ENCODE assay signal across 20 mouse cellular contexts in genomic region chr4:35690521-35690920, GRCm38 (mm10).
"Had no signal": no experiment of that assay in that cellular context is flagged by ENCODE, and none has a peak within 500 bp of the region (broad histone marks: within the 10 kb centered on the region; RNA-seq: fewer than 3 reads in every experiment).

No protein-coding gene starts in this region.

- H3K27me3 ChIP-seq: limb, embryonic 12.5 days; limb, embryonic 15.5 days; lung, embryonic 15.5 days; megakaryocyte, embryonic 14.5 days had no signal

- H3K9ac ChIP-seq: limb, embryonic 12.5 days; limb, embryonic 15.5 days; liver, embryonic 14.5 days; liver, postnatal 0 days; lung, embryonic 15.5 days had no signal

- H3K36me3 ChIP-seq: limb, embryonic 12.5 days; limb, embryonic 15.5 days; lung, embryonic 15.5 days; midbrain, embryonic 10.5 days had no signal

- H3K4me1 ChIP-seq: limb, embryonic 12.5 days; limb, embryonic 15.5 days; lung, embryonic 15.5 days; megakaryocyte, embryonic 14.5 days; midbrain, embryonic 10.5 days had no signal

- H3K27ac ChIP-seq: limb, embryonic 12.5 days; limb, embryonic 15.5 days; liver, embryonic 14.5 days; lung, embryonic 15.5 days; midbrain, embryonic 10.5 days had no signal

- H3K4me3 ChIP-seq: limb, embryonic 12.5 days; limb, embryonic 15.5 days; lung, embryonic 15.5 days; megakaryocyte, embryonic 14.5 days; midbrain, embryonic 10.5 days had no signal

- H3K4me2 ChIP-seq: limb, embryonic 12.5 days; limb, embryonic 15.5 days; liver, embryonic 11.5 days; lung, embryonic 15.5 days had no signal

- DNase-seq: kidney, adult 11 months; kidney, adult 8-10 months; kidney, postnatal 14 days; kidney, postnatal 4 days; left cerebral cortex, postnatal 4 days; liver, postnatal 0 days; lung, postnatal 36 days; midbrain, embryonic 14.5 days; right cerebral cortex, postnatal 25 days; spleen, adult 18-20 months; thymus, adult 18-20 months; thymus, postnatal 14 days; thymus, postnatal 4 days had no signal

- ATAC-seq: liver, postnatal 0 days had no signal

- H3K9me3 ChIP-seq: limb, embryonic 12.5 days; limb, embryonic 15.5 days; lung, embryonic 15.5 days; midbrain, embryonic 10.5 days had no signal
